Mouse (Mus musculus): ENCODE measurements at regions not wholly inside any gene's neighbourhood (a gene's known extent, or its start where the extent isn't known, plus 50 kb on each side); places are given as distances from the start of the nearest gene placed in this dataset.

DNA sequence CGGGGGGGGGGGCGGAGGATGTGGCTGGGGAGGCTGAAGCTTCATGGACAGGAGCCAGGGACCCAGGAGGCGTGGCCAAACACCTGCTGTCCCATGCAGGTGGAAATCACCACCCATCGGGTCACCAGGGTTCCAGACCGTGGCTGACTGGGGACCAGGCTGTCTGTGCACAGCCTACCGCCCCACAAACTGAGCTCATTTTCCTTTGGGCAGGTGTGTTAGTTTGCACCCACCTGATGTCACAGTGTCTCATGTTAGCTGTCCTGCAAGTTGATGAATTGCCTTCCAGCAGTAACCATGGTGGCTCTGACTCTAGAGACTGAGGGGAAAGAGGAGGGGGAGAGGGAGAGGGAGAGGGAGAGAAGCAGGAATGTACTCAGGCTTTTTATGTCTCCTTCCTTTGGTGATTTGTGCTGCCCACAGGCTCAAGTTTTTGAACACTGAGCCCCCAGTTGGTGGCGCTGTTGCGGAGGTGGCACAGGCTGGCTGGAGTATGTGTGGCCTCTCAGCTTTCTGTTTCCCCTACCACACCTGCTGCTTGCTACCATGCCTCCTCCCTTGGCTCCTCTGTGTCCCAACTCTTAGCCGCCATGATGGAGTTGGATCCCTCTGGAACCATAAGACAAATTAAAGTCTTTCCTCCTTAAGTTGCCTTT lies 107.8 kb upstream of the Man2a1 start:
- TF ChIP-seq POLR2A (IDR thresholded peaks at IDR 0.05; ENCODE audit: low read depth, low read length) (no peak), CTCF (IDR thresholded peaks at IDR 0.05; ENCODE audit: borderline replicate concordance, insufficient read depth, low read length) (no peak)

Data from embryonic fibroblast, embryonic 13.5 days (primary cell).